Mouse (Mus musculus): ENCODE measurements around the gene Pfn1.

Gene Pfn1

DNA sequence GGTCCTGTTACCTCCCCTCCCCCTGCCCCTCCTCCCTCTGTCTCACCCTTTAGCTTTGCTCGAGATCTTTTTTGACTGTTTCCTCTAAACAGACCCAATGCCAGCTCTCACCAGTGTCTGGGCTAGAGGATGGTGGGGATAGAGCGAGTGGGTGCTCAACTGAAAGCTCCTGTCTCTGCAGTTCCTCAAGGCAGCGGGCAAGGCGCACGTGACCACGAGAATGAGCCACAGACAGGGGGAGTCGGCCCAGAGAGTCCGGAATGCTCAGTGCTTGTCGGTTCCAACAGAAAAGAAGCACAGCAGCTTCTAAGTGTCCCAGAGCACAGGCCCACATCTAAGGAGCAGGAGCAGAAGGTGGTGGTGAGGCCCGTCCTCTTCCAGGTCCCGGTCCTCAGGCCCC, 20.1 kb upstream of the Pfn1 start:
- DNase-seq (ENCODE audit: low spot score): no peak

DNA sequence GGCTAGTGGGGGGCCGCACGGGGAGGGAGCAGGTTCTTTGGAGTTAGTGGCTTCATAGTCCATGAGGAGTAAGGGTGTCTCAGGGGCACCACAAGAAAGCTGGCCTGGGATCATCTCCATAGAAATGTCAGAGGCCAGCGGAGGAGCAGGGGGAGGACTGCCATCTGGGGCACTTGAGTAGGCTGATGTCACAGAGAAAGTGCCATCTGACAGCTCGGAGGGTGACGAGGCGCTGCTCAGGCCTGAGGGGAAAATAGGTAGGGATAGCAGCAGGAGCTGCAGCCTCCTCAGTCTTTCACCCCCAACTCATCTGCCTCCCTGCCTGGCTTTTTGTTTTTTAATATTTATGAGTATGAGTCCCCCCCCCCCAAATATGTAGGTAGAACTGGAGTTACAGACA, 19.6 kb upstream of the Pfn1 start:
- no peak for DNase-seq (ENCODE audit: low spot score)

DNA sequence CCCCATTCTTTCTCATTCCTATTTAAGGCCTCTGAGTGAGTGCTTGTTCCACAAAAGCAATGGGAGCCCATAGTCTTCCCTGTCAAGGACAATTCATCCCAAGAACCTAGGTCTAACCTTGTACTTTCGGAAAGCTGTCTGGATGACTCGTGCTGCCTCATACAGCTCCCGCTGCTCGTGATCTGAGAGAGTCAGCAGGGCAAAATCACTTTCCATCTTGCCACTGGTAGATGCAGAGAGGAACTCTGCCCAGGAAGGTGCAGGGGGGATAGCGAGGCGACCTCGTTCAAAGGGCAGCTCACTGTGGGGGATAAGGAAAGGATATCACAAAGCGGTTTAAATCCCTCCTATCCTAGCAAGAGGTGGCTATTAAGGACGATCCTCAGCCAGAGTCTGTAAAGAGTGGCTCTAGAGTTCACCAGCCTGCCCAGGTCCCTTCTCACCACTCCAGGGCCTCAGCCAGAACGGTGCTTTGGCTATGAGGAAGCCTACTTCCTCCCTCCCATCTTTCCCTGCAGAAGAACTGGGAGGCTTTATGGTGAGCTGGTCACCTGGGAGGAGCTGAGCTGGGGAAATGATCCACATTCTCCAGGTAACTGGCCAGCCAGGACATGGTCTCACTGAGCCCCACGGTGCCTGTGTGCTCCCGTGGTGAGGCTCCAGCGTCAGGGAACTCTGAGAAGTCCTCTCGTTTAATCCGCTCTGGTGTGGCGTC, 17.0 kb upstream of the Pfn1 start:
- no peak for DNase-seq (ENCODE audit: low spot score)

GRCm38 (mm10) chr11:70670483-70670882, 16.0 kb upstream of the Pfn1 start:
- DNase-seq (ENCODE audit: low spot score): no peak

DNA sequence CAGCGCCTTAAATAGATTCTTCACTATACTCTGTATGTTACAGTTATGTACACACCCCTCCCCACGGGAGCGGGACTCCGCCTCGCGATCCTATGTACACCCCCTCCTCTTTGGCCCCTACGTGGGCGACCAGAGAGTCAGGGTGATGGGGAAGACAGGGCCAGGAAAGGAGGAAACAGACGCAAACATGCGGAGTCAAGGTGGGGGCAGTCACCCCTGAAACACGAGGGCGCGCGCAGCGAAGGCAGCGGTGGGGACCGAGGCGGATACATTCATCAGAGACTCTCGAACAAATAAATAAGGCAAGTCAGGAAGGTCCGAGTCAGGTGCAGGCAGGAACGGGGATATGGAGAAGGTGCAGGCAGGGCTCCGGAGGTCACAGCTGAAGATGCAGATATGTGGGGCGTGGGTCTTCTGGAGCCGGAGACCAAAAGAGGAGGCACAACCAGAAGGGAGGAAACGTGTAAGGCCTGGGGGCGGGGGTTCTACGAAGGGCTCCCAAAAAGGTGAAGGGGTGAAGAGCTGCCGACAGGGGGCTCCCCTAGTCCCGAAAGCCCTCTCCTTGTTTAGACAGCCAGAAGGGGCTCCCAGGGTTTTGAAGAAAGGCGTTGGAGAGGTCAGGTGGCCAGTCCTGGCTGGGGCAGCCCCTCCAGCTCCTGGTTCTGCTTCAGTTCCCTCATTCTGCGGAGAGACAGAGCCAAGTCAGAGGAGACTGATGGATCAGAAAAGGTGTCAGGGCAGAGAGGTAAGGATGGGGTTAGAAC, 15.3 kb upstream of the Pfn1 start:
- DNase-seq (ENCODE audit: low spot score): no peak

DNA sequence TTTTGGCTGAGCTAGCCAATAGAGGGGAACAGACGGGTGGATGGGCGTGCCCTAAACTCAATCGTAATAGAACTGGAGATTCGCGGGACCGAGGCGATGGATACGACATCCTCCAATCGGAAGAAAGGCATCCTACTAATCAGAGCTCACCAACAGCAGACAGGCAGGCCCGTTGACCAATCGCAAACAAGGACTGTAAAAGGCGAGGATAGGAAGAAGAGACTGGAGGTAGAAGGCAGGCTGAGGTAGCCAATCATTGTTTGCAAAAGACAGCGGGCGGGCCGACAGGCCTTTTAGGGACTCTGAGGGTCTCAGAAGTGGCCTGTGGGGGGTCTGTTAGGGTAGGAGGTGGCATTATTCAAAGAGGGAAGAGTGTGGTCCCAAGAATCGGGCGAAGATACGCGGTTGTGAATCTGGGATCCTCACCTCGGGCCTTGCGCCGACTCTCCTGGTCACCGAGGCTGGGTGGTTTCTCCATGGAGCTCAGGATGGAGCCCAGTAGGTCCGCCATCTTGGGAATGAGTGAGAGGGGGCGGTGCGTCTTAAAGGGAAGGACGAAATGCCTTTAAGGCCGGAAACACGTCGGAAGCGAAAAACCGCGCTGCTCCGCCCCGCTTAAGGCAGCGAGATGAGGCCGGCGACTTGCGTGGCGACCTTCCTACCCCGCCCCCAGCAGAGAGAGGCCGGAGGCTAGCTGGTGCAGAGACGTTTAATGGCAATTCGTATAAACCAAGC, 14.5 kb upstream of the Pfn1 start, which contains the start of gene Spag7:
Gene Spag7 (minus strand): TSS at position 646 of the 735 bp plus-strand sequence.
- peak; percentile 86 for DNase-seq (ENCODE audit: low spot score)

DNA sequence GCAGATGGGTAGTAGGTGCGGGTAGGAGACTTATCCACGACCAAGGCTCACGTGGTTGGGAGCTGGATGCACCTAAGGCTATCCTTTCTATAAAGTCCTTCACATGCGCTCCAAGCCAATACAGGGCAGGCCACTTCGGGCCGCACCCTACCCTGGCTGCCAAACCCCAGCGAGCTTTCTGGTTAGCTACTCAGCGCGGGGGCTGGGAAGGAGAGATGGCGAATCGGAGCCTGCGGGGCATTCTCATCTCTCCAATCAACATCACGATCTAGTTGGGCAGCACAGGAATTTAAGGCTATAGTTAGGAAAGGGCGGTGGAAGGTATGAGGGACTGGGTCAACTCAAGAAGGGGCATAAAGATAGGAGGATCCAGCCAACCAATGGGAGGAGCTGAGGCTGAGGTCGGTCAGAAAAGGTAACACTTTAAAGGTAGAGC, 13.9 kb upstream of the Pfn1 start:
- no peak for DNase-seq (ENCODE audit: low spot score)

- no peak for DNase-seq (ENCODE audit: low spot score)
These were observed 13.1 kb upstream of the Pfn1 start for GRCm38 (mm10) chr11:70667271-70668150.

DNA sequence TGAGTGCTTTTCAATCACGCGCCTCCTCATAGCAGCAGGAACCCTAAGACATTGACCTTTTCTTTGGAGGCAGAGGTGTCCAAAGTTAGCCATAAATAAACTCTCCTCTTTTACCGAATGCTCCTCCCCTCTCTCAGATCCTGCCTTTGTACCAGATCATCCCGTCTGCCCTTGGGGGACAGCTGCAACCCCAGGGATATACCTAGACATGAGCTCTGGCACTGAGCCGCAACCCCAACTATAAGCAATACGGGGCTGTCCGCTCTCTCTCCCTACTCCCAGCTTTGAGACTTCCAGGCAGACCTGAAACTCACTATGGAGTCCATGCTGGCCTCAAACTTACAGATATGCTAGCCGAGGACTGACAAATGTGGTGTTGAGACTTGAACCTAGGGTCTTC, 12.2 kb upstream of the Pfn1 start:
- DNase-seq (ENCODE audit: low spot score): no peak

DNA sequence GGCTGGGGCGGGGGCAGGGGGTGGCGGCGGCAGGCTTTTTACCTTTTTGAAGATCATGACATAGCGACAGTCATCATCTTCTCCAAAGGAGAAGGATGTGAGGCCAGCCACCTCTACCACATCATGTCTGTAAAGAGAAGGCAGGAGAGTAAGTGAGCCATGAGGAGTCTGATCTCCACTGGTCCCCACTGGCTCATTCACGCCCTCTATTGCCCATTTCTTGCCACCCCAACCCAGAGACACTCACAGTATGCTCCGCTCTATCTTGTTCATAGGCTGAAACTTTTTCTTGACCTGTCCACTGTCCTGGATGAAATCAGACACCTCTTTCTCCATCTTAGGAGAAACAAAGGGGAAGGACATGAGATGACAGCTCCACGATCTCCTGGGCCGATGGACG, 10.3 kb upstream of the Pfn1 start:
- DNase-seq (ENCODE audit: low spot score): no peak

DNA sequence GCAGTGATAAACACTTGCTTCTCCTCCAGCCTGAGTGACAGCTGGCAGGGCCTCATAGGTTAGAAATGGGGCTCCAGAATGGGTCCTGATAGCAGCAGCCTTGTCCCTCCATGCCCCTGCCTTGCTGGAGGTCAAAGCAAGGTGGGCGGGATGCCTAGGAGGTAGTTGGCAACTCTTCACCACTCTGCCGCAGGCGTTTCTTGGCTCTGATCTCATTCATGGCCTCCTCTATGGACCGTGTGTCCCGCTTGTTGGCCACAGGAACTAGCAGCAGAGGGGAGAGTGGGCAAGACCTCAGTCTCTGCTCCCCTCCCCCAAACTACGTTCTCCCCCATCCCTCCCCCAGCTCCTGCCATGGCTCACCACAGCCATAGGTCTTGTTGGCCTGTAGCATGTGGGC, 9.5 kb upstream of the Pfn1 start:
- no peak for DNase-seq (ENCODE audit: low spot score)

DNA sequence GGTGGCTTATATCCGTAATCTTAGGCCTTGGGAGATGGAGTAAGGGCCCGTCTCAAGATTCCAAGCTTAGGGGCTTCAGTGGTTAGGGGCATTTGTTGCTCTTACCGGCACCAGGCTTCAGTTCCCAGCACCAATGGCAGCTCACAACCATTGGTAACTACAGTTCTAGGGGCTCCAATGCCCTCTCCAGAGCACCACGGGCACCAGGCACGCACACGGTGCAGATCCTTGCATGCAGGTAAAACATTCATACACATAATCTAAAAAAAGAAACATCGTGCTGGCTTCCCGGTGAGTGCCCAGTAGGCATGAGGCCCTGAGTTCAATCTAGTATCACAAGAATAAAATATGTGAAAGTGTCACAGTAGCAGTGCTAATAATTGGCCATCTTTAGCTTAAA, 8.7 kb upstream of the Pfn1 start:
- DNase-seq (ENCODE audit: low spot score): no peak

DNA sequence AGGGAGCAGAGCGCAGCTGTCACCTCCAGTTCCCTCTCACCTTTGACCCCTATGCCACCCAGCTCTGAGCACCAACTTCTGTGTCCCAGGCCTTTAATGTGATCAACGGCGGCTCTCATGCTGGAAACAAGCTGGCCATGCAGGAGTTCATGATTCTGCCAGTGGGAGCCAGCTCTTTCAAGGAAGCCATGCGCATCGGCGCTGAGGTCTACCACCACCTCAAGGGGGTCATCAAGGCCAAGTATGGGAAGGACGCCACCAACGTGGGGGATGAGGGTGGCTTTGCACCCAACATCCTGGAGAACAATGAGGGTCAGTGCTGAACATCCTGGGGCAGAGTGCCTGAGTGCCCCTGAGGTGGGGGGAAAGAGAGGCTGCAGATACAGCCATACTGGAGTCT, 6.1 kb upstream of the Pfn1 start:
- DNase-seq (ENCODE audit: low spot score): no peak

GRCm38 (mm10) chr11:70658942-70659341, 4.5 kb upstream of the Pfn1 start:
- DNase-seq (ENCODE audit: low spot score): no peak

DNA sequence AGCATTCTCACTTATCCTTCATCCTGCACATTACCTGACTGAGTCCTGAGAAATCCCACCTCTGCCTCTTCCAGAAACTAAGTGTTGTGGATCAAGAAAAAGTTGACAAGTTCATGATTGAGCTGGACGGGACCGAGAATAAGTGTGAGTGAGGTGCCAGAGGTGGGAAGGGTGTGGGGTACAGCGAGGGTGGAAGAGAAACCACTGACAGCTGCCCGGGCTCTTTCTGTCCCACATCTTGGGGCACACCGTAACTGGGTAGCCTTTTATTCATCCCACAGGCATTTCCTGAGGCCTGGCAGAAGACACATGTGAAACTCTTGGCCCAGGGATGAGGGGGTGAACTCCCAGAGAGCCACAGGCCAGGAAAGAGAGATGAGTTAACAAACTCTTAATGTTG, 4.1 kb upstream of the Pfn1 start:
- no peak for DNase-seq (ENCODE audit: low spot score)

GRCm38 (mm10) chr11:70657991-70658390, 3.5 kb upstream of the Pfn1 start:
- no peak for DNase-seq (ENCODE audit: low spot score)

- DNase-seq (ENCODE audit: low spot score): no peak
These were observed 3.1 kb upstream of the Pfn1 start for GRCm38 (mm10) chr11:70657573-70657972.

- DNase-seq (ENCODE audit: low spot score): no peak
These were observed 2.5 kb upstream of the Pfn1 start, which contains the start of gene Eno3 for GRCm38 (mm10) chr11:70656964-70657363. TSS of gene Eno3 (plus strand) at chr11:70657202.

DNA sequence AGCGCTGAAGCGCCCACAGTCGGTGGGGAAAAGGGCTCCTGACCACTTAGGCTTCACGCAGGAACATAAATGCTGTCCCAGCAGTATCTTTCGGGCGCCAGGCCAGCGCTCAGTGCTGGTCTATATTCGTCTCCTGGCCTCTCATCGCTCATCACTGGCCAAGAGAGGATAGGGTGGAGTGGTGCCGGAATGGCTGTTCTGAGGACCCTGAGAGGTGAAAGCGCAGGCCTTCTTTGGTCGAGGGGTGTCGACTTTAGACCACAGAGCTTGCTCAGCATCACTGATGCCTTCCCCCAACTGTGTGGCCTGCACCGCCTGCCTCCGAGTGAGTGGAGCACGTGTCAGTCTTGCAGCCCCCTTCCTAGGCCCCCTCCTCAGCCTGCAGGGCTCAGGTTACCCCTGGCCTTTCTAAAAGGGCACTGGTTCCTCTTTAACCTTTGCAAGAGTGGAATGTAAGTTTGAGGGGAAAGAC, 2.0 kb upstream of the Pfn1 start:
- DNase-seq (ENCODE audit: low spot score): no peak

DNA sequence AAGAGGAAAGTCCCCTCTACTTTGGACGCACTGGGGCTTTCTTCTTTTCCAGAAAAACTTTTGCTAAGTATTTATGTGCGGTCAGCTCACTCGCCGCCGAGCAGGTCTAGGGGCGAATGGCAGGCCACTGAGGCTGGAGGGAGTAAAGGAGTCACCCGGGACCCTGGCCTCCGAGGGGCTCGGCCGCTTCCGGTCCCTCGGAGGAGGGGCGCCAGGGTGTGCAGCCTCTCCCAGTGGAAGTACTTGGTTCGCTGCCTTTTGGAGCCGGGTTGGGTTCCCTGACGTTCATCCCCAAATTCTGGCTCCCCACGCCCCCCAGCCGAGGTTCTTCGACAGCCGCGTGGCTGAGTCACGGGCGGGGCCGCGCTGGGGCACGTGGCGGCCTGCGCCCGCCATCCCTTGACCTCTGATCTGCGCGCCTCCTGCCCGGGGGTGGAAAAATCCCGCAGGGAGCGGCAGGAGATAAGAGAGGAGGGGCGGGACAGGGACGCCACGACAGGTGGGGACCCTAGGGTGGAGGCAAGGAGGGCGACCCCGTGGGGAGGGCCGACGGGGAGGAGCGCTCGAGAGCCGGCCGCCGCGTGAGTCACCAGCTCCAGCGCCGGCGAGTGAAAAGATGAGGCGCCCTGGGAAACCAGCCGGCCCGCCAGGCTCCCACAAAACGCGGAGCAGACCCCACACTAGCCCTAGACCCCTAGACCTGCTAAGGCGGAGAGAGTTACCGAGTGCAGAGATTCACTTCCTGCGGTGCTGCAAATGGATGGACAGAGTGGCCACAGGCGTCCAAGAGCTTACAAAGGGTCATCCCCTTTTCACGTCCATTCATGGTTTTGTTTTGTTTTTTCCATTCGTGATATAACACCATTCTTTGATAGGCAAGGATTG, 1.4 kb upstream of the Pfn1 start:
- DNase-seq (ENCODE audit: low spot score): no peak

Data from urinary bladder, postnatal 10 days (tissue).